Mouse (Mus musculus): ENCODE measurements around the gene Tnnt3.

Tnnt3 gene

GRCm38 (mm10) chr7:142538766-142539165 is 40.1 kb downstream of the Tnnt3 start:
- DNase-seq (ENCODE audit: low read depth, low spot score) = no peak

- DNase-seq (ENCODE audit: low read depth, low spot score) = no peak
Observed at GRCm38 (mm10) chr7:142539828-142540227, 41.2 kb downstream of the Tnnt3 start.

- DNase-seq (ENCODE audit: low read depth, low spot score) = no peak
Observed at GRCm38 (mm10) chr7:142542771-142543303, 44.2 kb downstream of the Tnnt3 start.

- no peak for DNase-seq (ENCODE audit: low read depth, low spot score)
Observed at GRCm38 (mm10) chr7:142545967-142546366, 47.3 kb downstream of the Tnnt3 start.

GRCm38 (mm10) chr7:142547874-142548273 is 49.2 kb downstream of the Tnnt3 start:
- DNase-seq (ENCODE audit: low read depth, low spot score) = no peak

GRCm38 (mm10) chr7:142548706-142549105 is 50.1 kb downstream of the Tnnt3 start:
- DNase-seq (ENCODE audit: low read depth, low spot score) = no peak

- DNase-seq (ENCODE audit: low read depth, low spot score) = no peak
Observed at GRCm38 (mm10) chr7:142549941-142550763, 51.5 kb downstream of the Tnnt3 start.

GRCm38 (mm10) chr7:142550935-142551373 is 52.3 kb downstream of the Tnnt3 start:
- no peak for DNase-seq (ENCODE audit: low read depth, low spot score)

- DNase-seq (ENCODE audit: low read depth, low spot score) = no peak
Observed at GRCm38 (mm10) chr7:142551691-142552090, 53.1 kb downstream of the Tnnt3 start.

- no peak for DNase-seq (ENCODE audit: low read depth, low spot score)
Observed at GRCm38 (mm10) chr7:142552591-142553416, 54.2 kb downstream of the Tnnt3 start.

- DNase-seq (ENCODE audit: low read depth, low spot score) = no peak
Observed at GRCm38 (mm10) chr7:142553417-142554335, 55.0 kb downstream of the Tnnt3 start.

- DNase-seq (ENCODE audit: low read depth, low spot score) = no peak
Observed at GRCm38 (mm10) chr7:142554625-142555024, 56.0 kb downstream of the Tnnt3 start.

- no peak for DNase-seq (ENCODE audit: low read depth, low spot score)
Observed at GRCm38 (mm10) chr7:142555366-142556088, 56.9 kb downstream of the Tnnt3 start.

GRCm38 (mm10) chr7:142556089-142556476 is 57.4 kb downstream of the Tnnt3 start:
- no peak for DNase-seq (ENCODE audit: low read depth, low spot score)

- DNase-seq (ENCODE audit: low read depth, low spot score) = no peak
Observed at GRCm38 (mm10) chr7:142557696-142558095, 59.1 kb downstream of the Tnnt3 start.

GRCm38 (mm10) chr7:142558511-142559146 is 60.0 kb downstream of the Tnnt3 start:
- no peak for DNase-seq (ENCODE audit: low read depth, low spot score)

- DNase-seq (ENCODE audit: low read depth, low spot score) = no peak
Observed at GRCm38 (mm10) chr7:142559651-142560175, 61.1 kb downstream of the Tnnt3 start.

GRCm38 (mm10) chr7:142560942-142561855 is 62.6 kb downstream of the Tnnt3 start:
- no peak for DNase-seq (ENCODE audit: low read depth, low spot score)
